Mouse (Mus musculus) kidney, embryonic 14.5 days (tissue): ENCODE results near the gene Rep15. TPM values are rescaled to one million over a fixed set of nuclear protein-coding genes. Genes with fewer than 3 reads are reported as not detected.

Experiments used
- ATAC-seq: fragments of 200-750 bp; cut with Nextera tagmentation; 2 replicates; pipeline ENCODE4 v1.8.0; 2017; ENCODE audit warnings: moderate number of reproducible peaks, mild to moderate bottlenecking, moderate TSS enrichment, moderate library complexity; ENCODE audit not compliant: low FRiP score, low TSS enrichment
- H3K27ac ChIP-seq: fragments of 300-500 bp; sonication (generic); 2 replicates; pipeline ENCODE4 v1.5.1; 2014; ENCODE audit warnings: low read depth, mild to moderate bottlenecking, low read length, moderate library complexity, mixed read lengths
- H3K27me3 ChIP-seq: fragments of 300-500 bp; sonication (generic); 2 replicates; pipeline ENCODE4 v1.6.1; 2014; ENCODE audit warnings: mild to moderate bottlenecking, low read length; ENCODE audit not compliant: control insufficient read depth, insufficient read depth
- H3K36me3 ChIP-seq: fragments of 300-500 bp; sonication (generic); 2 replicates; pipeline ENCODE4 v1.6.1; 2014; ENCODE audit warnings: low read length, mixed read lengths; ENCODE audit not compliant: control insufficient read depth, insufficient read depth
- H3K4me1 ChIP-seq: fragments of 300-500 bp; sonication (generic); 2 replicates; pipeline ENCODE4 v1.6.1; 2014; ENCODE audit warnings: low read length, mixed read lengths; ENCODE audit not compliant: control insufficient read depth, insufficient read depth
- H3K4me2 ChIP-seq: fragments of 300-500 bp; sonication (generic); replicated peaks from 2 replicates; pipeline ENCODE4 v1.6.1; 2014; ENCODE audit warnings: low read depth, mild to moderate bottlenecking, low read length
- H3K4me3 ChIP-seq: fragments of 300-500 bp; sonication (generic); 2 replicates; pipeline ENCODE4 v1.5.1; 2014; ENCODE audit warnings: mild to moderate bottlenecking, low read length
- H3K9ac ChIP-seq: fragments of 300-500 bp; sonication (generic); 2 replicates; pipeline ENCODE4 v1.6.1; 2014; ENCODE audit warnings: low read depth, mild to moderate bottlenecking, low read length, moderate library complexity
- H3K9me3 ChIP-seq: fragments of 300-500 bp; sonication (generic); 2 replicates; pipeline ENCODE4 v1.6.1; 2016; ENCODE audit warnings: low read length; ENCODE audit not compliant: control insufficient read depth
- WGBS: fragments of 180-500 bp; shearing (Covaris S2); extraction: QIAGEN DNeasy Blood & Tissue Kit; methylation state at CpG from one replicate; pipeline ENCODE4 v1.1.7; 2014; 5-methylcytosine and 5-hydroxymethylcytosine counted together
- polyA plus RNA-seq: library from polyadenylated mRNA; unstranded; fragments of >200 nt; fragmentation: Nextera tagmentation; extraction: Ambion mirVana; gene quantifications from 2 replicates; pipeline ENCODE4 v1.2.1, GENCODE M21; 2014

The Rep15 gene
- polyA plus RNA-seq, 1 experiment from 2014 or later, result 1.6 TPM

DNA sequence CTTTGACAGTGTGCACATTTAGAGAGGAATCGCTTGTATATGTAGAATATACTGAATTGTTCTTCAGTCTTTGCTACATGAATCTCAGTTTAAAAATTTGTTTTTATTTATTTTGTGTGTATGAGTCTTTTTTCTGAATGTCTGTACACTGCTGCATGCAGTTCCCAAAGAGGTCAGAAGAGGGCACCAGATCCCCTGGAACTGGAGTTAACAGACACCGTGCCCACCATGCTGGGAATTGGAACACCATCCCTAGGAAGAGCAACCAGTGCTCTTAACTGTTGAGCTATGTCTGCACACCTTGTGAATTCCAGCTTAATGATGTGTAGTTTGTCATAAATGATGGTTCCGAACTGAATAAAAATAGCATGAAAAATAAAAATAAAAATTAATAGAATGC, 24.2 kb upstream of the Rep15 start:
- ATAC-seq, result no peak
- Histone ChIP-seq H3K4me3 (no peak overlapping the region), H3K36me3 (peaks cover 48% of the 10 kb centered on the region)

DNA sequence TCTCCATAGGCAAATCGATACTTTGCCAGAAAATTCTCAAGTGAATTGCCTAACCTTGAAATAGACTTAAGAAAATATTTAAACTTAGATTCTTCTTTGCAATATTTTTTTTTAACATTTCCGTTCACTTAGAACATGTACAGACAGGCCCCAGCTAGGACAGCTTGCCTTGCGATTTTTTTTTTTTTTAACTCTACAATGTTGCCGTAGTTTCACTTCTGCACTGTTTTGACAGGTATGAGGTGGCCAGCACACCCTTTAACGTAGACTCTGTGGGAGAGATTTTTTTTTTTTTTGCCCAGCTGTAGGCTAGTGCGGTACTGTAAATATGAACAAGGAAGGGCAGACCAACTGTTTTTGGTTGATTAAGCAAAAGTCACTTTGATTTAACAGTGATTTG, 22.0 kb upstream of the Rep15 start:
- no peak overlapping the region for H3K4me2 ChIP-seq
- H3K4me1 ChIP-seq, result no peaks in the 10 kb centered on the region
- ATAC-seq, result no peak
- no peaks in the 10 kb centered on the region for H3K27me3 ChIP-seq
- peaks cover 47% of the 10 kb centered on the region for H3K36me3 ChIP-seq
- 83% methylated on average over 6 of the region's 6 CpGs for WGBS
- no peaks in the 10 kb centered on the region for H3K9me3 ChIP-seq
- no peak overlapping the region for H3K4me3 ChIP-seq
- no peak overlapping the region for H3K27ac ChIP-seq
- H3K9ac ChIP-seq, result no peak overlapping the region

More for the DNA sequence above, 24.2 kb upstream of the Rep15 start:
- no peaks in the 10 kb centered on the region for H3K4me1 ChIP-seq
- no peaks in the 10 kb centered on the region for H3K27me3 ChIP-seq
- no peak overlapping the region for H3K9ac ChIP-seq
- no peak overlapping the region for H3K4me2 ChIP-seq
- H3K27ac ChIP-seq, result no peak overlapping the region
- no peaks in the 10 kb centered on the region for H3K9me3 ChIP-seq
- WGBS, result 63% methylated on average over 3 of the region's 3 CpGs

DNA sequence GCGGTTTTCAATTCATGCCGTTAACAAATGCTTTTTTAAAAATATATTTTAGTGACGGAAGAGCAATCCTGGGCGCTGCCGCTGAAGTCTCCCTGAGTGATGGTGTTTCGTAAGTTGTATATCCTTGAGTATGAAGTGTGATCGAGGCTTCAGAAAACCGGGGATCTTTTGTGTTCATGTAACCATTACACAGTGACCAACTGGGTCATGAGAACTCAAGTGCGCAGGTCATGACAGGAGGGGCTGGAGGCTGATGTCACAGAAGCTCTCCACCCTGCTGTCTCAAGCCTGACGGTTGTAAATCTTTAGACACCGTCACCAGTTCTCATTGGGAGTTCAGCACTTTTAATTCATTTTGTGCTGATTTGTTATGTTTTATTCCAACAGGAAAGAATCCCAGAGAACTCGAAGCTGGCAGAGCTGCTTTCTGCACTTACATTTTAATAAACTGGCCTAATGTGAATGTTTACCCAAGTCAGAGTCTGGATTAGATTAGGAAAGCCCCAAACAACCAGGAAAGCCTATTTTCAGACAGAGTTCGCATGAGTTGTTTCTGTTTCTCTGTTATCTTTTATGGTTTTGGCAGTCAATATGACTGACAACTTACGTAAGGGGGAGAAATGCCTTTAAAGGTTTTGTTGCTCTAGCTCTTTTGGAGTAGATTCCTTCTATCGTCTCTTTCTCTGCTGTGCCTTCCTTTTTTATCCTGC, 21.4 kb upstream of the Rep15 start:
- Histone ChIP-seq H3K36me3 (peaks cover 45% of the 10 kb centered on the region), H3K27me3 (no peaks in the 10 kb centered on the region), H3K9me3 (no peaks in the 10 kb centered on the region), H3K4me1 (no peaks in the 10 kb centered on the region), H3K9ac (no peak overlapping the region), H3K4me2 (no peak overlapping the region), H3K4me3 (no peak overlapping the region), H3K27ac (no peak overlapping the region)
- WGBS, result 74% methylated on average over 15 of the region's 15 CpGs
- ATAC-seq, result no peak

DNA sequence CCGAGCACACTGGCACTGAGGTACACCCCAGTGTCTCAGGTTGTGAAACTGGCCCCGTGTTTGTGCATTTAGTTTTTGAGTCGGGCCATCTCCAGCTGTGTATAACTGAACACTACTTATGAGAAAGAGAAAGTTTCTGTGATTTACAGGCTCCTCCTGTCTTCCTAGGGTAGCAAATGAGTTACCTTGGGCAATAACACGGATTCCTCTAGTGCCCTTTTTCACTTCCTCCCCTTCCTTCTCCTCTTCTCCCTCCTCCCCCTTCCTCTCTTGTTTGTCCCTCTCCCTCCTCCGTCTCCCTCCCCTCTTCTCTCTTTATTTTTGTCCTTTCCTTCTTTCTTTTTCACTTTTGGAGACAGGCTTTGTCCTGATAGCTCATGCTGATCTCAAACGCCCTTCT, 20.8 kb upstream of the Rep15 start:
- ATAC-seq, result no peak
- WGBS, result 66% methylated on average over 6 of the region's 6 CpGs
- H3K9me3 ChIP-seq, result no peaks in the 10 kb centered on the region
- H3K27me3 ChIP-seq, result no peaks in the 10 kb centered on the region
- H3K4me3 ChIP-seq, result no peak overlapping the region
- no peak overlapping the region for H3K4me2 ChIP-seq
- no peak overlapping the region for H3K27ac ChIP-seq
- H3K36me3 ChIP-seq, result peaks cover 47% of the 10 kb centered on the region
- H3K4me1 ChIP-seq, result no peaks in the 10 kb centered on the region
- H3K9ac ChIP-seq, result no peak overlapping the region

DNA sequence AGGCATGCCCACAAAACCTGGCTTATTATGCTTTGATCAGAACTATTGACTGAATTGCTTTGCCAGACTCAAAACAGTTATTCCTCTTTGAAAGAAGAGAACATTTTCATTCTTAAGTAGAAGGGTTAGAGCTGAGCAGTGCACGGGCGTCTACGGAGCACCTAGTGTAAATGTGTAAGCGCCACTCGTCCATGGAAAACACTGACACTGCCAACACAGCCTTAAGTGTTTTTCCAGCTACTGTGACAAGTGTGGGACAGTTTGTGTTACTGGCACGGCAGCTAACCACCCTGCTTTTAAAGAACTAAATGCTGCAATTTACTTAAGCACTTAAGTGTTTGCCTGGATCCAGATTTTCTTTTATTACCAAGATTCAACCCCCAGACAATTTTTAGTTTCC, 20.4 kb upstream of the Rep15 start:
- no peak for ATAC-seq
- no peaks in the 10 kb centered on the region for H3K4me1 ChIP-seq
- no peaks in the 10 kb centered on the region for H3K27me3 ChIP-seq
- H3K36me3 ChIP-seq, result peaks cover 48% of the 10 kb centered on the region
- no peak overlapping the region for H3K9ac ChIP-seq
- no peak overlapping the region for H3K4me2 ChIP-seq
- WGBS, result 77% methylated on average over 6 of the region's 6 CpGs
- H3K4me3 ChIP-seq, result no peak overlapping the region
- H3K27ac ChIP-seq, result no peak overlapping the region
- no peaks in the 10 kb centered on the region for H3K9me3 ChIP-seq

DNA sequence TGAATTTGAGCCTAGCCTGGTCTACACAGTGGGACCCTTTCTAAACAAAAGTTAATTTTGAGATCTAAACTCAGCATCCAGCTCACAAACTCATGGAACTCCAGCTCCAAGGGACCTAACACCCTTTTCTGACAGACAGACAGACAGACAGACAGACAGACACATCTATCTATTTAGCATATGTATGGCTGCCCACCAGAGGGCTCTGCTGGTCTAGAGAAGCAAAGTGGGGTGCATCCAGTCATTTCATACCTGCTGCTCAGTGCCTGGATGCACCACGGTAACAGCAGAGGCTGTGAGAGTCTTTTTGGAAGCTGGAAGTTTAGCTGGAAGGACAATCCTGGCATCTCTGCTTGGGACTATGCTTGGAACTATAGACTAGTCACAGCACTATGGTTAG, 18.8 kb upstream of the Rep15 start:
- Histone ChIP-seq H3K4me1 (no peaks in the 10 kb centered on the region), H3K27ac (no peak overlapping the region), H3K4me2 (no peak overlapping the region), H3K9ac (no peak overlapping the region), H3K9me3 (no peaks in the 10 kb centered on the region), H3K36me3 (peaks cover 50% of the 10 kb centered on the region), H3K27me3 (no peaks in the 10 kb centered on the region), H3K4me3 (no peak overlapping the region)
- no peak for ATAC-seq
- WGBS, result 89% methylated on average over 1 of the region's 1 CpGs

- WGBS, result 90% methylated on average over 4 of the region's 4 CpGs
- Histone ChIP-seq H3K4me2 (no peak overlapping the region), H3K9ac (no peak overlapping the region), H3K36me3 (peaks cover 63% of the 10 kb centered on the region), H3K4me1 (no peaks in the 10 kb centered on the region), H3K4me3 (no peak overlapping the region), H3K27ac (no peak overlapping the region), H3K27me3 (no peaks in the 10 kb centered on the region), H3K9me3 (no peaks in the 10 kb centered on the region)
- no peak for ATAC-seq
These were observed 14.5 kb upstream of the Rep15 start for GRCm38 (mm10) chr6:147017906-147018305.

DNA sequence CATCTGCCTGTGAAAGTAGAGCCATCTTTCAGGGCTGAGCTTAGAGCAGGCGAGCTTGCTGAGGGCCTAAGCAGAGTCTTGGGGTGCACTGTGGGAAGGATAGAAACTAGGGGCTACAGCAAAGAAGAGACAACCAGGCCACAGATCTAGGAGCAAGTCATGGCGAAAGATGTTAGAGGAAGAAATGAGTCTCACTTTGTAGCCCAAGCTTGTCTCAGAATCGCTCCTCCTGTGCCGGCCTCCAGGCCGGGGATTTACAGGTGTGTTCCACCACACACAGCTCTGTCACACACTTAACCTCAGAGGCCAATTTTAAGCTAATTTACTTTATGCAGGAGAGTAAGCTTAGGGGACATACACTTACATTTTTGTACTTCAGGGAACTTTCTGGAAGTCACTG, 14.0 kb upstream of the Rep15 start:
- Histone ChIP-seq H3K9me3 (no peaks in the 10 kb centered on the region), H3K27ac (no peak overlapping the region), H3K36me3 (peaks cover 60% of the 10 kb centered on the region), H3K4me1 (no peaks in the 10 kb centered on the region), H3K27me3 (no peaks in the 10 kb centered on the region), H3K4me2 (no peak overlapping the region), H3K4me3 (no peak overlapping the region), H3K9ac (no peak overlapping the region)
- ATAC-seq, result no peak
- 97% methylated on average over 5 of the region's 5 CpGs for WGBS

DNA sequence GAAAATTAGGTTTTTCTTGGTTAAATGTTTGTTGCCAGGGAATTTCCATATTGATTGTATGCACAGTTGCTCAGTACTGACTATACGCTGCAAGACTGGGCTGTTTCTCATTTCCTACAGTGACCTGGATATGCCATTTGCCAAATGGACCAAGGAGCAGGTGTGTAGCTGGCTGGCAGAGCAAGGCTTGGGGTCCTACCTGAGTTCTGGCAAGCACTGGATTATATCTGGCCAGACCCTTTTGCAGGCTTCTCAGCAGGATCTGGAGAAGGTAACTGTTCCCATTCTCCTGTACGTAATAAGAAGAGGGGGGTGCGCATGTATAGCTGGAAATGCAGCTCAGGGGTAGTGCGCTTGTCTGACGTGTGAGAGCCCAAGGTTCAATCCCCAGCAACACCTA, 11.2 kb upstream of the Rep15 start:
- 95% methylated on average over 5 of the region's 5 CpGs for WGBS
- no peaks in the 10 kb centered on the region for H3K27me3 ChIP-seq
- peaks cover 59% of the 10 kb centered on the region for H3K36me3 ChIP-seq
- H3K27ac ChIP-seq, result no peak overlapping the region
- H3K9ac ChIP-seq, result no peak overlapping the region
- H3K9me3 ChIP-seq, result no peaks in the 10 kb centered on the region
- H3K4me1 ChIP-seq, result no peaks in the 10 kb centered on the region
- H3K4me3 ChIP-seq, result no peak overlapping the region
- no peak for ATAC-seq
- no peak overlapping the region for H3K4me2 ChIP-seq
